Comparison of ENCODE assay signal across 11 mouse cellular contexts in the genomic region with DNA sequence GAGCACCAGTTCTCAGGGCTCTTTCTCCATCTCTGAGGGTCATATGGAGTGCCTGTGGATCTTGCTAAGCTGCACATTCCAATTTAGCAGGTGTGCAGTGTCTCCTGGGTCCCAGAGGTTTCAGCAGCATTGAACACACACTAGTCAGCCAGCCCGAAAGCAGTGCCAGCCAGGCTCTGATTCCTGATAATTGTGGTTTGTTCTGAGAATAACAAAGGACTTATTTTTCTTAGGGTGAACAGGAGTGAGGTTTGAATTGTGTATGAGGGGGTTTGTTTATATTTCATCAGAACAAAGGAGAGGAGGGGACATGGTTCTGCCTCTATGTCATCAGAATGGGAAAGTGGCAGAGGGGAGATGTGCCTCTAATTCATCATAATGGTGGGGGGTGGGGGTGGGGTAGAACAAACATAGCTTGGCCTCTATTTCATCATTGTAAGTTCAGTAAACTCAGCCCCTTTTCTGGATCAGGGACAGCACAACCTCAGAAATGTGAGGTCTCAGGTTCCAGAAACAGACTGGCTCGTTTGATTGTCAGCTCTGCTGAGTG.
"Had no signal": no experiment of that assay in that cellular context is flagged by ENCODE, and none has a peak within 500 bp of the region (broad histone marks: within the 10 kb centered on the region; RNA-seq: fewer than 3 reads in every experiment).

No protein-coding gene starts in this region.

- DNase-seq: kidney, postnatal 36 days; layer of hippocampus, postnatal 36 days; lung, adult 18-20 months; right cerebral cortex, adult 18-20 months; thymus, postnatal 36 days had no signal

- H3K27ac ChIP-seq: kidney, postnatal 0 days; limb, embryonic 13.5 days; liver, embryonic 14.5 days; midbrain, embryonic 12.5 days; neural tube, embryonic 13.5 days; stomach, postnatal 0 days had no signal

- H3K4me3 ChIP-seq: limb, embryonic 13.5 days; midbrain, embryonic 12.5 days; neural tube, embryonic 13.5 days had no signal

- H3K36me3 ChIP-seq: limb, embryonic 13.5 days; midbrain, embryonic 12.5 days; neural tube, embryonic 13.5 days had no signal

- H3K4me1 ChIP-seq: limb, embryonic 13.5 days; midbrain, embryonic 12.5 days had no signal

- H3K9ac ChIP-seq: limb, embryonic 13.5 days; liver, embryonic 14.5 days; midbrain, embryonic 12.5 days; neural tube, embryonic 13.5 days had no signal

- H3K27me3 ChIP-seq: limb, embryonic 13.5 days; midbrain, embryonic 12.5 days; neural tube, embryonic 13.5 days had no signal
